Mouse (Mus musculus) monocyte, adult 59 days (primary cell): ENCODE measurements around the gene Znrd1as. TPM values are rescaled to one million over a fixed set of nuclear protein-coding genes. Genes with fewer than 3 reads are reported as not detected.

Experiments used
- total RNA-seq, 2 experiments: library from RNA; stranded (reverse); gene quantifications; one replicate each; pipeline ENCODE4 v1.2.4; 2023

The Znrd1as gene
- total RNA-seq, result 1 to 10 TPM; 1.9 to 2.2 TPM

GRCm38 (mm10) chr17:36957999-36958743 lies at the start of gene Znrd1as, which contains the start of gene Znrd1:
TSS of gene Znrd1as (plus strand) at chr17:36958592.
TSS of gene Znrd1 (minus strand) at chr17:36958559.

GRCm38 (mm10) chr17:36942791-36943471 lies 15.5 kb upstream of the Znrd1as start, which contains the start of gene Rnf39:
TSS of gene Rnf39 (plus strand) at chr17:36942918.

GRCm38 (mm10) chr17:36950981-36951947 lies 7.1 kb upstream of the Znrd1as start, which contains the start of gene Ppp1r11:
TSS of gene Ppp1r11 (minus strand) at chr17:36951741.

GRCm38 (mm10) chr17:36981221-36981813 lies 22.9 kb downstream of the Znrd1as start, which contains the start of gene 2410137M14Rik:
TSS of gene 2410137M14Rik (minus strand) at chr17:36981237.

GRCm38 (mm10) chr17:36989437-36989836 lies 31.0 kb downstream of the Znrd1as start, which contains the start of gene H2-M5:
TSS of gene H2-M5 (minus strand) at chr17:36989537.

GRCm38 (mm10) chr17:37000863-37001262 lies 42.5 kb downstream of the Znrd1as start, which contains the start of gene Zfp57:
TSS of gene Zfp57 (plus strand) at chr17:37001163.

Other genes with a start within 250 kb of the Znrd1as start
- not detected for gene H2-M10.5, start 185.7 kb upstream of the Znrd1as start, total RNA-seq
- gene H2-M10.6, start 146.4 kb upstream of the Znrd1as start, total RNA-seq, result not detected
- 100 to 1,000 TPM in 1 of 2 experiments, 10 to 100 TPM in 1; 87.5 to 100 TPM for gene Trim26, start 121.5 kb upstream of the Znrd1as start, total RNA-seq
- not detected for gene Trim15, start 91.4 kb upstream of the Znrd1as start, total RNA-seq
- gene Trim10, start 89.0 kb upstream of the Znrd1as start, total RNA-seq, result not detected
- gene Trim40, start 68.5 kb upstream of the Znrd1as start, total RNA-seq, result not detected
- gene Trim31, start 60.5 kb upstream of the Znrd1as start, total RNA-seq, result not detected
- gene Rnf39, start 15.7 kb upstream of the Znrd1as start, total RNA-seq, result not detected
- 10 to 100 TPM; 56.1 to 56.3 TPM for gene Ppp1r11, start 6.9 kb upstream of the Znrd1as start, total RNA-seq
- 10 to 100 TPM; 57.4 to 59.8 TPM for gene Znrd1, start within 50 bp of the Znrd1as start, total RNA-seq
- not detected for gene 2410137M14Rik, start 22.6 kb downstream of the Znrd1as start, total RNA-seq
- gene H2-M5, start 30.9 kb downstream of the Znrd1as start, total RNA-seq, result not detected
- gene Zfp57, start 42.6 kb downstream of the Znrd1as start, total RNA-seq, result under 1 TPM in 1 of 2 experiments, not detected in 1; 0.39 TPM
- gene Mog, start 64.8 kb downstream of the Znrd1as start, total RNA-seq, result not detected
- gene Gabbr1, start 87.4 kb downstream of the Znrd1as start, total RNA-seq, result 10 to 100 TPM; 20.2 to 28.2 TPM
- under 1 TPM; 0.29 to 0.58 TPM for gene Olfr90, start 129.9 kb downstream of the Znrd1as start, total RNA-seq
- gene Olfr91, start 139.7 kb downstream of the Znrd1as start, total RNA-seq, result not detected
- not detected for gene Olfr92, start 161.5 kb downstream of the Znrd1as start, total RNA-seq
- not detected for gene Olfr93, start 202.9 kb downstream of the Znrd1as start, total RNA-seq
- gene Ubd, start 235.3 kb downstream of the Znrd1as start, total RNA-seq, result 10 to 100 TPM in 1 of 2 experiments, 1 to 10 TPM in 1; 6.6 to 10.8 TPM
- gene Olfr94, start 242.4 kb downstream of the Znrd1as start, total RNA-seq, result not detected